Mouse (Mus musculus) liver, postnatal 0 days (tissue): Measurements from ENCODE around the gene Sspn. TPM values are rescaled to one million over a fixed set of nuclear protein-coding genes. Genes with fewer than 3 reads are reported as not detected.

ENCODE experiments used
- ATAC-seq: fragments of 200-750 bp; cut with Nextera tagmentation; 2 replicates; pipeline ENCODE4 v1.8.0; 2017; ENCODE audit warnings: mild to moderate bottlenecking, moderate library complexity
- DNase-seq: peaks from one replicate; pipeline ENCODE4 v3.0.0-alpha.2; 2016
- H3K27ac ChIP-seq: fragments of 300-500 bp; sonication (generic); 2 replicates; pipeline ENCODE4 v1.5.1; 2014; ENCODE audit warnings: antibody characterized with exemption, moderate library complexity, mild to moderate bottlenecking, low read depth
- H3K27me3 ChIP-seq: fragments of 300-500 bp; sonication (generic); 2 replicates; pipeline ENCODE4 v1.6.1; 2014; ENCODE audit warnings: low read length, control low read depth, mixed read lengths; ENCODE audit not compliant: insufficient read depth
- H3K36me3 ChIP-seq: fragments of 300-500 bp; sonication (generic); replicated peaks from 2 replicates; pipeline ENCODE4 v1.6.1; 2014; ENCODE audit warnings: mild to moderate bottlenecking, control low read depth, low read length, moderate library complexity, mixed read lengths; ENCODE audit not compliant: insufficient read depth
- H3K4me1 ChIP-seq: fragments of 300-500 bp; sonication (generic); 2 replicates; pipeline ENCODE4 v1.6.1; 2014; ENCODE audit warnings: antibody characterized with exemption, mild to moderate bottlenecking, control low read depth; ENCODE audit not compliant: insufficient read depth
- H3K4me2 ChIP-seq: fragments of 300-500 bp; sonication (generic); 2 replicates; pipeline ENCODE4 v1.6.1; 2014; ENCODE audit warnings: low read depth, mild to moderate bottlenecking, low read length, moderate library complexity, mixed read lengths
- H3K4me3 ChIP-seq: fragments of 300-500 bp; sonication (generic); 2 replicates; pipeline ENCODE4 v1.5.1; 2014; ENCODE audit warnings: low read depth, low read length
- H3K9ac ChIP-seq: fragments of 300-500 bp; sonication (generic); replicated peaks from 2 replicates; pipeline ENCODE4 v1.6.1; 2014; ENCODE audit warnings: mild to moderate bottlenecking, moderate library complexity
- H3K9me3 ChIP-seq: fragments of 300-500 bp; sonication (generic); 2 replicates; pipeline ENCODE4 v1.6.1; 2016; ENCODE audit warnings: mild to moderate bottlenecking, control low read depth, low read length, mixed read lengths
- CTCF ChIP-seq: sonication (generic); IDR thresholded peaks from 2 replicates; pipeline ENCODE4 v1.5.1; 2016; ENCODE audit warnings: antibody characterized with exemption, low read depth
- EP300 ChIP-seq: IDR thresholded peaks from 2 replicates; pipeline ENCODE4 v1.6.1; 2016; ENCODE audit warnings: antibody characterized with exemption, low read depth, mild to moderate bottlenecking
- WGBS: fragments of 180-500 bp; shearing (Covaris S2); extraction: QIAGEN DNeasy Blood & Tissue Kit; methylation state at CpG from one replicate; pipeline ENCODE4 v1.1.7; 2014; ENCODE audit not compliant: insufficient replicate concordance; 5-methylcytosine and 5-hydroxymethylcytosine counted together
- polyA plus RNA-seq: library from polyadenylated mRNA; unstranded; fragments of >200 nt; fragmentation: Nextera tagmentation; extraction: Ambion mirVana; gene quantifications from 2 replicates; pipeline ENCODE4 v1.2.1, GENCODE M21; 2015

Sspn gene
- polyA plus RNA-seq, 1 experiment from 2014 or later = 0.51 TPM

DNA sequence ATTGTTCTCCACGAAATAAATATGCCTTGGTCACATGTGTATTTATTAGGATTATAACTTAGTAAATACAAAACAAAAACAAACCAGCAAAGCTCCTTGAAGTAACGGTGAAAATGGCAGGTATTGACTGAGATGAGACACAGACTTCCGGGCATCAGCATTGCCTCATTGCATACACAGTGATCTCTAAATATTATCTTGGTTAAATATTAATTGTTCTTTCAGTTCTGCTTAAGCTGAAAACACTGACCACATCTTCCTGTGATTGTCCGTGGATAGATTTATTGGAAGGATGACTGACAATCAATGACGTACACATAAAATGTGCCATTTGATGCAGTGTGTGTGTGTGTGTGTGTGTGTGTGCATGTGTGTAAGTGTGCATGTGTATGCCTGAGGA lies 13.2 kb upstream of the Sspn start:
- Histone ChIP-seq H3K27me3 (no peaks in the 10 kb centered on the region), H3K4me3 (no peak overlapping the region), H3K9ac (no peak overlapping the region), H3K27ac (peak overlapping the region; percentile 49; the same call in 1 of the 2 replicates), H3K4me1 (no peaks in the 10 kb centered on the region), H3K9me3 (no peaks in the 10 kb centered on the region), H3K4me2 (no peak overlapping the region), H3K36me3 (no peaks in the 10 kb centered on the region)
- DNase-seq (no peak), ATAC-seq (peak; percentile 76)
- WGBS = 56% methylated on average over 5 of the region's 5 CpGs
- TF ChIP-seq CTCF (no peak), EP300 (no peak)

GRCm38 (mm10) chr6:145923594-145923993 lies 7.8 kb upstream of the Sspn start:
- Histone ChIP-seq H3K9ac (no peak overlapping the region), H3K27ac (no peak overlapping the region), H3K36me3 (no peaks in the 10 kb centered on the region), H3K4me1 (no peaks in the 10 kb centered on the region), H3K9me3 (no peaks in the 10 kb centered on the region), H3K4me2 (no peak overlapping the region), H3K27me3 (0 out of 2 replicates have a peak, but pooled peaks cover 3% of the 10 kb centered on the region), H3K4me3 (no peak overlapping the region)
- WGBS = 76% methylated on average over 6 of the region's 6 CpGs
- ATAC-seq = no peak
- TF ChIP-seq EP300 = no peak
- TF ChIP-seq CTCF = no peak
- no peak for DNase-seq

DNA sequence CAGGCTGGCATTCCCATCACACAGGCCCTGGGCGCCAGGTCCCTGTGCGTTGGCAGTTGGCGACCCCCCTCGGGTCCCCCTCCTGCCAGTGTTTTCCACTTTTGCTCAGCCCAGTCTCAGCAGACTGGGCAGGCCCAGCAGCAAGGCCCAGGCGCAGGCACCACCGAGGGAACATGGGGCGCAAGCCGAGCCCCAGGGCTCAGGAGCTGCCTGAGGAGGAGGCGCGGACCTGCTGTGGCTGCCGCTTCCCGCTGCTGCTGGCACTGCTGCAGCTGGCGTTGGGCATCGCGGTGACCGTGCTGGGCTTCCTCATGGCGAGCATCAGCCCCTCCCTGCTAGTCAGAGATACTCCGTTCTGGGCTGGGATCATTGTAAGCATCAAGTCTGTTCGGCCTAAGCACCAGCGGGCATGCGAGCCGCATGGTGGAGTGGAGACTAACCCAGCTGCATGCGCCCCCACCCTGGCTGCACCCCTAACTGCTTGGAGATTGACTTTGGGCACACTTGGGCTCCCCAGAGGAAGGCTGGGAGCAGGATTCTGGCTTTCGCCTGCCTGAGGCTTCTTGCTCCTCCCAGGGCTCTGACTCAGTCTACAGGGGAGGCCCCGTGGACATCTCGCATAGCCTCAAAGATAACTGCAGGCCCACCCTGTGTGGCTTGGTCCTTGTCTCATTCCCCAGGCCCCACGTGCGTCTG lies 2.7 kb downstream of the Sspn start:
- Histone ChIP-seq H3K27me3 (no peaks in the 10 kb centered on the region), H3K27ac (0 out of 2 replicates have a peak overlapping the region, but pooled peaks have one; percentile 18), H3K4me2 (peak overlapping the region; percentile 54), H3K4me3 (peak overlapping the region; percentile 19; the same call in 1 of the 2 replicates), H3K9me3 (no peaks in the 10 kb centered on the region; the same call in 1 of the 2 replicates), H3K9ac (peak overlapping the region; percentile 42; the same call in 1 of the 2 replicates), H3K4me1 (0 out of 2 replicates have a peak, but pooled peaks cover 3% of the 10 kb centered on the region), H3K36me3 (no peaks in the 10 kb centered on the region)
- no peak for TF ChIP-seq EP300
- no peak for TF ChIP-seq CTCF
- peak; percentile 21 for DNase-seq
- ATAC-seq = no peak
- 30% methylated on average over 28 of the region's 28 CpGs for WGBS

DNA sequence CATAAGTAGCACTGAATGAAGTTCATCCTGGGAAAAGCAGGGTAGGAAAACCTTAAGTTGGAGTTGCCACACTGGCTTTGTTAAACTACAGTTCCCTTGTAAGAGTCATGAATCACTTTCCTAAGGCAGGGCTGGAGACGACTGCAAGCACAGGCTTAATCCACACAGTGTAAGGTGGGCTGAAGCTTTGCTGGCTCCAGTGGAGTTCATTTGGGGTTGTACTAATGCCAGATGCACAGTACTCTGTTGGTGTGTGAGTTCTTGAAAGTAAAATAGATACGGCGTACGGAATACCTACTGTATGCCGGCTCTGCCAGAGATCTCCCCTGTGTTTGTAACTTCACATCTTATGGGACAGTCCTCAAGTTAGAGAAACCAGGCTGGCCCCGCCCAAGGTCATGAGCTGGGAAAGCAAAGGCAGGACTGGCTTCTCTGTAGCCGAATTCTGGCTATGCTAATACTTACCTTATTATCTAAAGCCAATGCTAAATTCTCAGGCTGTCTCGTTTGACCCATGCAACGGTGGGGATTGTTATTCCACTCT lies 3.3 kb downstream of the Sspn start:
- Histone ChIP-seq H3K9me3 (no peaks in the 10 kb centered on the region; the same call in 1 of the 2 replicates), H3K4me1 (0 out of 2 replicates have a peak, but pooled peaks cover 3% of the 10 kb centered on the region), H3K4me3 (no peak overlapping the region), H3K27me3 (no peaks in the 10 kb centered on the region), H3K9ac (no peak overlapping the region), H3K36me3 (no peaks in the 10 kb centered on the region), H3K27ac (no peak overlapping the region), H3K4me2 (peak overlapping the region; percentile 54; the same call in 1 of the 2 replicates)
- ATAC-seq (no peak), DNase-seq (no peak)
- no peak for TF ChIP-seq CTCF
- no peak for TF ChIP-seq EP300
- WGBS = 77% methylated on average over 9 of the region's 9 CpGs

- no peak overlapping the region for H3K27ac ChIP-seq
- ATAC-seq = no peak
- DNase-seq = no peak
- no peaks in the 10 kb centered on the region for H3K36me3 ChIP-seq
- WGBS = 75% methylated on average over 2 of the region's 2 CpGs
- no peaks in the 10 kb centered on the region; the same call in 1 of the 2 replicates for H3K9me3 ChIP-seq
- no peak overlapping the region for H3K9ac ChIP-seq
- TF ChIP-seq CTCF (no peak), EP300 (no peak)
- 0 out of 2 replicates have a peak, but pooled peaks cover 3% of the 10 kb centered on the region for H3K4me1 ChIP-seq
- no peak overlapping the region for H3K4me2 ChIP-seq
- H3K27me3 ChIP-seq = no peaks in the 10 kb centered on the region
- H3K4me3 ChIP-seq = no peak overlapping the region
Observed at GRCm38 (mm10) chr6:145935912-145936311, 4.5 kb downstream of the Sspn start.

GRCm38 (mm10) chr6:145936511-145936910 lies 5.1 kb downstream of the Sspn start:
- no peak overlapping the region for H3K27ac ChIP-seq
- WGBS = 83% methylated on average over 4 of the region's 4 CpGs
- no peak overlapping the region for H3K4me3 ChIP-seq
- TF ChIP-seq CTCF (no peak), EP300 (no peak)
- no peak overlapping the region for H3K4me2 ChIP-seq
- no peaks in the 10 kb centered on the region for H3K36me3 ChIP-seq
- DNase-seq (no peak), ATAC-seq (no peak)
- H3K27me3 ChIP-seq = no peaks in the 10 kb centered on the region
- no peak overlapping the region for H3K9ac ChIP-seq
- H3K4me1 ChIP-seq = 0 out of 2 replicates have a peak, but pooled peaks cover 3% of the 10 kb centered on the region
- no peaks in the 10 kb centered on the region; the same call in 1 of the 2 replicates for H3K9me3 ChIP-seq
